ENCODE assay signal across 26 mouse cellular contexts in the genomic region with DNA sequence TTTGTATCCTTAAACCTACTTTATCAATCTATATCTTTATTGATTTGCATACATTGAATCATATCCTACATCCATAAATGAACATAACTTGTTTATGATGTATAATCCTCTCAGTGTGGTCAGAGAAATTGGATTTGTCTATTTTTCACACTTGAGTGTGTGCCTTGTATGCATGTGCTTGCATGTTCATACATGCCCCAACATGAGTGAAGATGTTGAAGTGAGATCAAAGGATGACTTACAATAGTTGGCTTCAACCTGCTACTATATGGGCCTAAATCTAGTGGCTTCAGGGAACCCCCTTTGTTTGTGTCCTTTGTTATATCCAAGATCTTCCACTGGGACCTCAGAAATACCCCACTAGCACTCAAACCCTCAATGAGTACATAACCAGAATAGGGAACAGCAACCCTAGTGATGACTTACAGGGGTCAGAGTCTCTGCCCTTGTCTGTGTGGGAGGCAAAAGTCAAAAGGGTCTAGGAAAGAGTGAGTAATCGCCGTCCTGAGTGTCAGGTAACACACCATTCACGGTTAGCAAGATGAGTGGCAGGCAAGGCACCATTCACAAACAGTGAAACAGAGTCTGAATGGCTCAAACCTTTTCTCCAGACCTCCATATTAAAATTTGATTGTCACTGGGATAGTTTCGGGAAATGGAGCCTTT.
"Had no signal": no experiment of that assay in that cellular context is flagged by ENCODE, and none has a peak within 500 bp of the region (broad histone marks: within the 10 kb centered on the region; RNA-seq: fewer than 3 reads in every experiment).

No protein-coding gene starts in this region.

- H3K4me3 ChIP-seq: embryonic facial prominence, embryonic 10.5 days; embryonic facial prominence, embryonic 12.5 days; embryonic facial prominence, embryonic 13.5 days; embryonic facial prominence, embryonic 15.5 days; erythroblast, embryonic 14.5 days; forebrain, embryonic 10.5 days; forebrain, embryonic 12.5 days; forebrain, embryonic 13.5 days; forebrain, embryonic 15.5 days; gastrocnemius, adult 2 months; heart, adult 2 months had no signal

- DNase-seq: cerebellum, adult 9-10 months; cerebellum, adult 9-11 months; cerebellum, postnatal 10 days; cerebellum, postnatal 14 days; cerebellum, postnatal 25 days; cerebellum, postnatal 36 days; embryo, embryonic 11 days; forebrain, postnatal 0 days; gastrocnemius, adult 2 months; gastrocnemius, postnatal 10 days; gastrocnemius, postnatal 14 days; gastrocnemius, postnatal 36 days; heart, adult 11 months; heart, adult 18-20 months; heart, adult 2 months had no signal

- H3K4me2 ChIP-seq: embryonic facial prominence, embryonic 12.5 days; embryonic facial prominence, embryonic 13.5 days; embryonic facial prominence, embryonic 15.5 days; forebrain, embryonic 12.5 days; forebrain, embryonic 13.5 days; forebrain, embryonic 15.5 days had no signal

- H3K4me1 ChIP-seq: embryonic facial prominence, embryonic 10.5 days; embryonic facial prominence, embryonic 12.5 days; embryonic facial prominence, embryonic 13.5 days; embryonic facial prominence, embryonic 15.5 days; forebrain, embryonic 10.5 days; forebrain, embryonic 12.5 days; forebrain, embryonic 13.5 days; forebrain, embryonic 15.5 days had no signal

- H3K9me3 ChIP-seq: embryonic facial prominence, embryonic 10.5 days; embryonic facial prominence, embryonic 12.5 days; embryonic facial prominence, embryonic 13.5 days; embryonic facial prominence, embryonic 15.5 days; forebrain, embryonic 10.5 days; forebrain, embryonic 12.5 days; forebrain, embryonic 13.5 days; forebrain, embryonic 15.5 days had no signal

- H3K36me3 ChIP-seq: embryonic facial prominence, embryonic 10.5 days; embryonic facial prominence, embryonic 12.5 days; embryonic facial prominence, embryonic 13.5 days; embryonic facial prominence, embryonic 15.5 days; forebrain, embryonic 10.5 days; forebrain, embryonic 12.5 days; forebrain, embryonic 15.5 days had no signal

- H3K27me3 ChIP-seq: embryonic facial prominence, embryonic 12.5 days; embryonic facial prominence, embryonic 13.5 days; embryonic facial prominence, embryonic 15.5 days; forebrain, embryonic 12.5 days; forebrain, embryonic 13.5 days; forebrain, embryonic 15.5 days had no signal

- ATAC-seq: forebrain, embryonic 13.5 days; forebrain, embryonic 14.5 days; forebrain, embryonic 15.5 days; forebrain, embryonic 16.5 days; forebrain, postnatal 0 days had no signal

- H3K9ac ChIP-seq: embryonic facial prominence, embryonic 12.5 days; embryonic facial prominence, embryonic 13.5 days; embryonic facial prominence, embryonic 15.5 days; forebrain, embryonic 12.5 days; forebrain, embryonic 13.5 days; forebrain, embryonic 15.5 days; forebrain, postnatal 0 days had no signal

- H3K27ac ChIP-seq: embryonic facial prominence, embryonic 10.5 days; embryonic facial prominence, embryonic 12.5 days; embryonic facial prominence, embryonic 13.5 days; embryonic facial prominence, embryonic 15.5 days; forebrain, embryonic 10.5 days; forebrain, embryonic 12.5 days; forebrain, embryonic 13.5 days; forebrain, embryonic 15.5 days; gastrocnemius, adult 2 months; heart, adult 2 months had no signal
